Mouse (Mus musculus): Measurements from ENCODE around the gene Insl6. TPM values are rescaled to one million over a fixed set of nuclear protein-coding genes. Genes with fewer than 3 reads are reported as not detected.
A peak's percentile ranks its signal among the peaks of the same experiment; 100 is the strongest.

The Insl6 gene
- total RNA-seq, 1 experiment from 2014 or later: 13.7 TPM

DNA sequence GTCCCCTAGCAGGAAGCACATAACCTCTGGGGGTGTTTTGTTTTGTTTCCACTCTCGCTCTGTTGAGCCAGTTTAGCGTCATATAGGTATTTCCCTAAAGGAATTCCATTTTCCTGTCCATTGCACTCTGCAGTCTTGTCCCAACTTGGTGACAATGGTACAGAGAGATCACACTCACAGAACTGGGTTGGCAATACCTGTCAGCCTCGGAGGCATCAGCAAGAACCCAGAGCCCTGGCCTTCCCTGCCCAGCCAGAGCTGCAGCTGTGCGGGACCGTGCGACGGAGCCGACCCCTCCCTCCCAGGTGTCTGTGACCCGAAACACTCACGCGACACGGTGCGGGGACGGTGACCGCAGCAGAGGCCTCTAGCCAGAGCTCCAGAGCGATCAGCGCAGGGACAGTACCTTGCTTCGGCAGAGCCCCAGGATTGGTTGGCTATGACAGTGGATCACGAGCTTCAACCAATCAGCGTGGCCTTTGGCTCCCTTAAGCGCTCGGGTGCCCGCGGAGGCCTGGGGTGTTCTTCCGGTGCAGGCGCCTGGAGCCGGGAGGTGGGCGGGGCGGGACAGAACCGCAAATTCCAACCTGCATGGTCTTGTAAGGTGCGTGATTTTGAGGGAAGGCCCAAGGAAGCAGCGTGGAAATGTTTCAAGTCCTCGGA lies 36.4 kb upstream of the Insl6 start:
- peak; percentile 93 for ATAC-seq (replicated peaks; ENCODE audit: insufficient number of reproducible peaks, low FRiP score, low TSS enrichment, poor library complexity, severe bottlenecking)

DNA sequence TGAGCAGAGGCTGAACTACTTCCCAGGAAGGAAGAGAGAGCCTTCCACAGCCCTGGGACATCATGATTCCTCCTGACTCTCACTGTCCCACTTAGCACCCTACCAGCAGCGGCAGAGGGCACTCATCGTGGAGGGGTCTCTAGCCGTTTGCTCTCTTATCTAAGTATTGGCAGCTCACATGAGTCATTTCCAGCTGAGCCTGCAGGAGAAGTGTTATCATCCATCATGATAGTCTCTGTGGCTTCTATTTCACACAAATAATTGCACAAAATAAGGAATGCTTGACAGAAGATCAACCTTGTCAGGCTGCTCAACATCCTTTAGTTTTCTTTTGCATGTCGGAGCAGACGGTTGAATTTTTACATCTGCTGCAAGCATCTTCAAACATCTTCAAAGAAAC lies 35.1 kb upstream of the Insl6 start:
- no peak for ATAC-seq (replicated peaks; ENCODE audit: insufficient number of reproducible peaks, low FRiP score, low TSS enrichment, poor library complexity, severe bottlenecking)

DNA sequence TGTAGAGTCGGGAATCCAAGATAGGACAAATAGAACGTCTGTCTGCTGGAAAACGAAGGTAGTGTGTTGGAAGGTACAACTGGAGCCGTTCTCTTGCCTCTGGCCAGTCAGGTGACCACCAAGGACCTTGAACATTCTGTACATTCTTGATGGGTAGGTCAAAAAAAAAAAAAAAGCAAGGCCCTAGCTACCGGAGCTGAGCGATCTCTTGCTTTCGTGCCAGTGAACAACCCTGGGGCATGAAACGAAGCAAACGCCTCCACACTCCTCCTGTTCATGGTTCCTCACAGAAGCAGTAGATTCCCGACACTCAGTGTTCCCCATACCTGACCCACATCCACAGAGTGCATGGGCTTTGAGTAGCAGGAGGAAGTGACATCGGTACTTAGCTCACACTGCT lies 31.1 kb upstream of the Insl6 start:
- ATAC-seq (replicated peaks; ENCODE audit: insufficient number of reproducible peaks, low FRiP score, low TSS enrichment, poor library complexity, severe bottlenecking): no peak

GRCm38 (mm10) chr19:29354895-29355877 lies 30.0 kb upstream of the Insl6 start:
- ATAC-seq (replicated peaks; ENCODE audit: insufficient number of reproducible peaks, low FRiP score, low TSS enrichment, poor library complexity, severe bottlenecking): peak; percentile 73

DNA sequence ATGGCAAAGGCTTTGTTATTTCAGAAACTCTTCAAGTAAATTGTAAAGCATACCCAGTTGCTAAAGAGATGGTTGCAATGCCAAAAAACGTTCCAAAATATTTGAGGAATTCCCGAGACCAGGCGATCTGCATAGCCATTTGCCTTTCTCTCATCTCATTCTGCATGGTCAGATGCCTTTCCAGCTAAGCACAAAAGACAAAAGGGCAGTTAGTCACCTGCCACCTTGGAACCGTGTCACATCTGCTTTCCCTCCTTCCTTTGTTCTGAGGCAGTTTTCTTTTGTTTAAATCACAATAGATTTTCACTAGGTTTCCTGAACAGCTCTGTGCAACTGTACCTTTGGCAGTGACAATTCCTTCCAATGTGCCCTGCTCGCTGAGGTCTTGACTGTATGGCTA lies 25.8 kb upstream of the Insl6 start:
- ATAC-seq (replicated peaks; ENCODE audit: insufficient number of reproducible peaks, low FRiP score, low TSS enrichment, poor library complexity, severe bottlenecking): no peak

- ATAC-seq (replicated peaks; ENCODE audit: insufficient number of reproducible peaks, low FRiP score, low TSS enrichment, poor library complexity, severe bottlenecking): no peak
Measured at GRCm38 (mm10) chr19:29345636-29346035, 20.5 kb upstream of the Insl6 start.

GRCm38 (mm10) chr19:29344868-29345267 lies 19.7 kb upstream of the Insl6 start:
- ATAC-seq (replicated peaks; ENCODE audit: insufficient number of reproducible peaks, low FRiP score, low TSS enrichment, poor library complexity, severe bottlenecking): no peak

- no peak for ATAC-seq (replicated peaks; ENCODE audit: insufficient number of reproducible peaks, low FRiP score, low TSS enrichment, poor library complexity, severe bottlenecking)
Measured at GRCm38 (mm10) chr19:29342281-29342680, 17.1 kb upstream of the Insl6 start.

DNA sequence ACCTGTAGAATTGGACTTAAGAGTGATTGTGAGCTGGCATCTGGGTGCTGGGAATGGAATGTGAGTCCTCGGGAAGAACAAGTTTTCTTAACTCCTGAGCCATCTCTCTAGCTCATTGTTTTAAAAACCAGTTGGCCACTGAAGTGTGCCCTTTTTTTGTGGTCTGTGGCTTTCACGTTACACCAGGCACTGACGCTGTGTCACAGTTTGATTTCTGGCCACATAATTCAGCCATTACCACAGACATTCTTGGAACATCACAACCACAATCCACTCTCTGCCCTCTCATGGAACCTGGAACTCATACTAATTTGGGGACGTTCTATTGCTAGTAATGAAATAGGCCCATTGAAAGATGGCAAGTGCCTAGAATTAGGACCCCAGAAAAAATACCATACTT lies 15.9 kb upstream of the Insl6 start:
- no peak for ATAC-seq (replicated peaks; ENCODE audit: insufficient number of reproducible peaks, low FRiP score, low TSS enrichment, poor library complexity, severe bottlenecking)

DNA sequence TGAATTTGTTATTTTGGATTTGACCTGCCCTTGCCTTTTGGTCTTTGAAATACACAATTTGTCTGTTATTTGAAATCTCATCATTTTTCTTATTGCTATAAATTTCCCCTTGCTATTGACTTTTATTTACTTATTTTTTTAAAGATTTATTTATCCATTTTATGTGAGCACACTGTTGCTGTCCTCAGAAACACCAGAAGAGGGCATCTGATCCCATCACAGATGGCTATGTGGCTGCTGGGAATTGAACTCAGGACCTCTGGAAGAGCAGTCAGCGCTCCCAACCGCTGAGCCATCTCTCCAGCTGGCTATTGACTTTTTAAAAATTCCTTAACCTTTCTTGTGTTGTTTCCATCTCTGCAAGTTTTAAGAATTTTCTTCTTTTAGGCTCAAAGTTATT lies 11.5 kb upstream of the Insl6 start:
- ATAC-seq (replicated peaks; ENCODE audit: insufficient number of reproducible peaks, low FRiP score, low TSS enrichment, poor library complexity, severe bottlenecking): no peak

DNA sequence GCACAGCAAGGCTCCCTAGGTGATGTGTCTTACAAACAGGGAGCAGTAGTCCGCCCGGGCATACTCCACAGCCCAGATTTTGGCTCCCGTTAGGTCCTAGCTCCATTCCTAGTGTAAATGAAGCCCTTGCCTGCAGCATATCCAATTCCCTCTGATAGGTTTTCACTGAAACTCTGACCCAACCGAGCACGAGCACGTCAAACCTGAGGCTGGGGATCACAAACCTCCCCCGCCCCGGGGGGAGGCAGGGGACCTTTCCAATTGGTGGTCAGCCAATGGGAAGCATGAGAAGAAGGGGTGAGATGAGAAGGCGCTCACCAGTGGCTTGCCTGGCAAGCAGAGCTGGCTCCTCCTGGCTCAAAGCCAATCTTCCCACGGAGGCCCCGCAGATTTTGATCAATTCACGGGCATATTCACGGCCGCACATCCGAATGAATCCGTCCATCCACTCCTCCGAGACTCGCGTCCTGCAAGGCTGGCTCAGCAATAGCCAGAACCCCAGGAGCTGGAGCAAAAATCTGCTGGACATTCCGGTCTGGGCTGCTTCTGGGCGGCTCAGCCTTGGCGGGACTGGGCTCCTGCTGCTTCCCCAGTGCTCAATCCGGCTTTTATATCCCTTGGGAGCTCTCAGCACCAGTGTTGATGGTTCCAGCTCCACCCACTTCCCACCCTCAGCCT lies 9.1 kb upstream of the Insl6 start, which contains the start of gene Rln1:
Gene Rln1 (minus strand): TSS at position 603 of the 678 bp plus-strand sequence.
- no peak for ATAC-seq (replicated peaks; ENCODE audit: insufficient number of reproducible peaks, low FRiP score, low TSS enrichment, poor library complexity, severe bottlenecking)

GRCm38 (mm10) chr19:29326822-29327552 lies 1.8 kb upstream of the Insl6 start:
- no peak for ATAC-seq (replicated peaks; ENCODE audit: insufficient number of reproducible peaks, low FRiP score, low TSS enrichment, poor library complexity, severe bottlenecking)

DNA sequence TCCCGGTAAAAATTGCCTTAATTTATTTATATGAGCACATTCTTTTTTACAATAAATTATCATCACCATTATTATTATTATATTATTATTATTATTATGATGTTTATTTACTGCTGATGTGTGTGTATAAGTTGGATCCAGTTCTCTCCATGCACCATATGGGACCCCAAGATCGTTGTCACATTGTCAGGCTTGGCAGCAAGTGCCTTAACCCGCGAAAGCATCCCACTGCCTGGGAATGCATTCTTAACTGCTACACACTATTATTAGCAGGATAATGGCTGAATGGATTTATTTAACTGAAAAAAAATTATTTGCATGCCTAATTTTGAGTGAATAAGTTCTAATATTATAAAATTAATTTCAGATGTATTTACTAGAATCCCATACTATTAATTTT lies 1.2 kb upstream of the Insl6 start:
- no peak for ATAC-seq (replicated peaks; ENCODE audit: insufficient number of reproducible peaks, low FRiP score, low TSS enrichment, poor library complexity, severe bottlenecking)

GRCm38 (mm10) chr19:29325852-29326180 lies 660 bp upstream of the Insl6 start:
- ATAC-seq (replicated peaks; ENCODE audit: insufficient number of reproducible peaks, low FRiP score, low TSS enrichment, poor library complexity, severe bottlenecking): no peak

DNA sequence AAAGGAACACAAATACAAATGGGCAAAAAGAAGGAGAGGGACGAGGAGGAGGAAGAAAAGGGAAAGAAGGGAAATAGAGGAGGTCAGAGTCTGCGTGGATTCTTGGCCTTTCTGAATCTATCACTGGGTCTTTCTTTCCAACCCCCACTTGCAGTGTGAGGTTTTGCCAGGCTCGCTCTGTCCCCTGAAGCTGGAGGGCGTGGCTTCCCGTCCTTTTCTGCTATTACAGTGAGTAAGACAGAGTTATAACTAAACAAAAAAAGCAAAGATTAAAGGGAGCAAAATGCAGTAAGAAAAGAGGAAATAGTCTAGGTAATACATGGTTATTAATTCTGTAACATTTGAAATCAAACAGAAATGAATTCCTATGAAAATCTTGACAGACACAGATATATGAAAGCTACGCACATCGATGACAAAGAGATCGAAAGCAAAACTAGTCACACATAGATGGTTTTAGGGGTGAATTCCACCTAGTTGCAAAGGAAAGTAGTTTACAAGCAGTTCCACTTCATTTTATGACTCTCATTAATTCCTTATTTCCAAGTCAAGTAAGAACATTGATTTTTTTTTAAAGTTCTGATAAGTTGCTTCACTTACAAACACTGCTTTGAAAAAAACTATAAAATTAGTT lies 1.6 kb downstream of the Insl6 start:
- ATAC-seq (replicated peaks; ENCODE audit: insufficient number of reproducible peaks, low FRiP score, low TSS enrichment, poor library complexity, severe bottlenecking): no peak

- no peak for ATAC-seq (replicated peaks; ENCODE audit: insufficient number of reproducible peaks, low FRiP score, low TSS enrichment, poor library complexity, severe bottlenecking)
Measured at GRCm38 (mm10) chr19:29312661-29313060, 12.5 kb downstream of the Insl6 start.

DNA sequence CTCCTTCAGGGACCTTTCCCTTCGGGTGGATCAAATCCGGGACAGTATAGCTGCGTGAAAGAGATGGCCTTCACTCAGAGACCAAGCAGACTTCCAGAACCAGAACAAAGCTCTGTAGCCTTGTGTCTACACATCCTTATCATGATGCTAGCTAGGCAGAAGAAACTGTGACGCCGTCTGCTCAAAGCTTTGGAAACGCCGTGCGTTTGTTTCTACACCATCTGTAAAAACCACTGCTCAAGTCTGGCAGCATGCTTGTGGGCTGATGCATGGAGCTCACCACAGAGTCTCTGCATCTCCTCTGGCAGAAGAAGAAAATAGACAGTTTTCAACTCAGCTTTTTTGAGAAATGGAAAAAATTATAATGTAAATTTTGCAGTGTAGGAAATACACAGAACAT lies 13.4 kb downstream of the Insl6 start:
- ATAC-seq (replicated peaks; ENCODE audit: insufficient number of reproducible peaks, low FRiP score, low TSS enrichment, poor library complexity, severe bottlenecking): no peak

DNA sequence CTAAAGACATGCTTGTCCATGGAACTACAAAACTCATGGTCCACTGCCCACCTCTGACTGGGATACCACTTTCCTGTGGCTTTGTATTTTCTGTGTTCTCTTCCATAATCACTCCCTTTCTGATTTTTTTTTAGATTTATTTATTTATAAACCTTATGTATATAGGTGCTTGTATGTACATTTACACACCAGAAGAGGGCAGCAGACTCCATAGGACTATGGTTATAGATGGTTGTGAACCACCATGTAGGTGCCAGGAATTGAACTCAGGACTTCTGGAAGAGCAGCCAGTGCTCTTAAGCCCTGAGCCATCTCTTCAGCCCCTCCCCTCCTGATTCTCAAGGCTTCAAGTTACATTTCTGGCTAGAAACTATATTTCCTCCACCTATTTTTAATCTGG lies 16.3 kb downstream of the Insl6 start:
- ATAC-seq (replicated peaks; ENCODE audit: insufficient number of reproducible peaks, low FRiP score, low TSS enrichment, poor library complexity, severe bottlenecking): no peak
